Mouse (Mus musculus): Measurements from ENCODE around the gene Slc3a2.

GRCm38 (mm10) chr19:8740603-8741002 lies 17.4 kb upstream of the Slc3a2 start, which contains the start of gene 1700092M07Rik:
- TF ChIP-seq CTCF (IDR thresholded peaks at IDR 0.05; ENCODE audit: insufficient read depth, low read length) (no peak), POLR2A (IDR thresholded peaks at IDR 0.05; ENCODE audit: borderline replicate concordance, extremely low read depth, low read depth, low read length) (no peak)
